Mouse (Mus musculus) thymus, postnatal 4 days (tissue): ENCODE measurements around the gene Dlg1.

ENCODE experiments used
- DNase-seq: peaks from one replicate; pipeline ENCODE4 v3.0.0; 2021

Gene Dlg1

DNA sequence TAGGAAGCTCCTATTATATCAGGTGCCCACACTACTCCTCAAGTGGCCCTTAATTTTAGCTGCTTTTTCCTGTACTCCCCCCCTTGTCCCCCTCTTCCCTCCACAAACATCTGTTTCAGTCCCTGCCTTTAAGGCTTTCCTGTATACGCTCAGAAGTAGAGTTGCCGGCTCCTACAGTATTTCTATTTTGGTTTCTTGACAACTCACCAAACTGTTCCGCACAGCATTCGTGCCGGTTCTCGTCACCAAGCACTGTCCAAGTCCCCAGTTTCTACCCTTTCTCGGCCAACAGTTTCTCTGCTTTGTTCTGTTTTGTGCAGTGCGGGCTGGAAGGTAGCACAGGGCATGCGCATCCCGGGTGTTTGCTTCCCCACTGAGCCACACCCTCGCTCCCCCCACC is 245.7 kb downstream of the Dlg1 start:
- no peak for DNase-seq

DNA sequence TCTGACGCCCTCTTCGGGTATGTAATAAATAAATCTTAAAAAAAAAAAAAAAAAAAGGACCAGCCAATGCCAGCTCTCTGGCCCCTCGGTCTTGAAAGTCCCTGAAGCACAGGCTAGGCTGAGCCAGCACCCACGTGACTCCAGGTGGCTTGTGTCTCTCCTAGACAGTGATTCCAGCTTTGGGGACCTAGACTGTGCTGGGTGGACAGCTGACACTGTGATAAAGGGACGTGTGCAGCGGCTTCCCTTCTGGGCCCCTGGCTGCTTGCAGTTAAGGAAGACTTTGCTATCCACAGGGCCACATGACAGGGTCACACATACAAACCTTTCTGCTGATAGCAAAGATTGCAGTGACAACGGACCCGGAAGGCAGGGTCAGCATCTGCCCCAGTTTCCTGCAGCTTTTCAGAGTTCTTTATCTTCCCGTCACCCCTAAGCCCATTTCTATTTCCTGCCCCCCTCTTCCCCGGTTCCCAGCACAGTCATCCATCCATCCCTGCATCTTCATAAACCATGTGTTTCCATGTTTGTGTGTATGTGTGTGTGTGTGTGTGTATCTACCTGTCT is 247.1 kb downstream of the Dlg1 start:
- no peak for DNase-seq

DNA sequence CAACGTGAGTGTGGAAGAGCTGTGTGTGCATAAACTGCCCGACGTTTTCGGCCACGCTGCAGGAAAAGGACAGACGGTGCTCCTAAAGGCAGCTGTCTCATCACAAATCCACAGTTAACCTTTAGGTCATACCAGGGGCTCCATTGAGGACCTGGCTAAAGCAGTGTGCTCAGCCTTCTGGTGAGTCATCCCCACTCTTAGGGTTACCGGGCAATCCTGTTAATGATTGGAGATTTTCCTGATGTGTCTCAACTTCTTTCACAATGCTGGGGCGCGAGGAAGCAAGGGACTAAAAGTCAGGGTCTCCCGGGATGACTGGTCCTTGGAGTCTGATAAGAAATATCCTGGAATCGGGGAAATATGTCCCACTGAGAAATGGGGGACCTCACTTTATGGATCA is 254.5 kb downstream of the Dlg1 start:
- DNase-seq = no peak

GRCm38 (mm10) chr16:31918248-31918724 is 255.0 kb downstream of the Dlg1 start:
- DNase-seq = peak; percentile 74

DNA sequence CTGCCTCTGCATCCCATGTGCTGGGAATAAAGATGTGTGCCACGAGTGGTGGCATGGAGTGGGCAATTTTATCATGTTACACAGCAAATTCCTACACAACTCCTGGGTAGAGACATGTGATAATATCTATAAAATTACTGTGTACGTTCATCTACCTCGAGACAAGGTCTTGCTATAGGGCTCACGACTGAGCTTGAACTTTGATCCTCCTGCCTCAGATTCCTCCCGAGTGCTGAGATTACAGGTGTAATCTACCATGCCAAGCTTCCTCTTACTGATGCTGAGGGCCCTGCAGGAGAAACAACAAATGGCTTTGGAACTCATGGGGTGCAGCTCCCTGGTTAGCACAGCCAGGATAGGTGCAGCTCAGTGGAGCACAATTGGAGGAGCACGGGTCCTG is 261.1 kb downstream of the Dlg1 start:
- DNase-seq = no peak
